Mouse (Mus musculus) forebrain, postnatal 0 days (tissue): ENCODE results near the gene Senp3. TPM values are rescaled to one million over a fixed set of nuclear protein-coding genes. Genes with fewer than 3 reads are reported as not detected.
"Not testable (repeated sequence)": the region's sequence is repeated elsewhere in the genome, so short reads cannot be mapped to it uniquely, and the experiment has no call there.

Experiments used
- ATAC-seq: fragments of 200-750 bp; cut with Nextera tagmentation; 2 replicates; pipeline ENCODE4 v1.8.0; 2017; ENCODE audit warnings: mild to moderate bottlenecking, moderate library complexity
- DNase-seq: peaks from one replicate; pipeline ENCODE4 v3.0.0-alpha.2; 2015
- H3K27ac ChIP-seq: fragments of 300-500 bp; sonication (generic); 2 replicates; pipeline ENCODE4 v1.5.1; 2014; ENCODE audit warnings: low read depth, mild to moderate bottlenecking, antibody characterized with exemption, low read length, moderate library complexity, mixed read lengths
- H3K27me3 ChIP-seq: fragments of 300-500 bp; sonication (generic); 2 replicates; pipeline ENCODE4 v1.6.1; 2014; ENCODE audit warnings: mild to moderate bottlenecking, low read length, mixed read lengths; ENCODE audit not compliant: insufficient read depth
- H3K36me3 ChIP-seq: fragments of 300-500 bp; sonication (generic); 2 replicates; pipeline ENCODE4 v1.6.1; 2014; ENCODE audit warnings: mild to moderate bottlenecking, moderate library complexity; ENCODE audit not compliant: insufficient read depth
- H3K4me1 ChIP-seq: fragments of 300-500 bp; sonication (generic); 2 replicates; pipeline ENCODE4 v1.6.1; 2014; ENCODE audit warnings: antibody characterized with exemption; ENCODE audit not compliant: insufficient read depth
- H3K4me2 ChIP-seq: fragments of 300-500 bp; sonication (generic); 2 replicates; pipeline ENCODE4 v1.6.1; 2014; ENCODE audit warnings: low read depth, mild to moderate bottlenecking, moderate library complexity
- H3K4me3 ChIP-seq: fragments of 300-500 bp; sonication (generic); 2 replicates; pipeline ENCODE4 v1.5.1; 2014; ENCODE audit warnings: low read depth, low read length, mixed read lengths
- H3K9ac ChIP-seq: fragments of 300-500 bp; sonication (generic); 2 replicates; pipeline ENCODE4 v1.6.1; 2014; ENCODE audit warnings: mild to moderate bottlenecking
- H3K9me3 ChIP-seq: fragments of 300-500 bp; sonication (generic); 2 replicates; pipeline ENCODE4 v1.6.1; 2016; ENCODE audit warnings: low read length
- CTCF ChIP-seq: sonication (generic); IDR thresholded peaks from 2 replicates; pipeline ENCODE4 v1.5.1; 2016; ENCODE audit warnings: antibody characterized with exemption, control low read depth, low read depth
- WGBS: fragments of 180-500 bp; shearing (Covaris S2); extraction: QIAGEN DNeasy Blood & Tissue Kit; methylation state at CpG from one replicate; pipeline ENCODE4 v1.1.7; 2014; 5-methylcytosine and 5-hydroxymethylcytosine counted together
- polyA plus RNA-seq: library from polyadenylated mRNA; unstranded; fragments of >200 nt; fragmentation: Nextera tagmentation; extraction: Ambion mirVana; gene quantifications from 2 replicates; pipeline ENCODE4 v1.2.1, GENCODE M21; 2015
- total RNA-seq: library from RNA; depleted of rRNA; stranded (reverse); fragments of >200 nt; gene quantifications from 2 replicates; pipeline ENCODE4 v1.2.3, GENCODE M21; 2014; rRNA removed

Senp3 gene
- total RNA-seq (79.2 and 82.4 TPM in 2 replicates), polyA plus RNA-seq (60.6 and 77.6 TPM in 2 replicates)

GRCm38 (mm10) chr11:69681314-69682208, at the start of gene Senp3:
Gene Senp3 (minus strand): TSS chr11:69682084.
- H3K4me1 ChIP-seq: peaks cover 14% of the 10 kb centered on the region
- peak within 1 kb of the TSS; percentile 84 for H3K27ac ChIP-seq
- peak within 1 kb of the TSS; percentile 74 for H3K4me3 ChIP-seq
- ATAC-seq (peak; percentile 99), DNase-seq (peak; percentile 99)
- WGBS: 2% methylated on average over 77 of the region's 80 CpGs
- H3K36me3 ChIP-seq: peaks cover 17% of the 10 kb centered on the region
- no peaks in the 10 kb centered on the region for H3K27me3 ChIP-seq
- TF ChIP-seq CTCF: no peak
- H3K9ac ChIP-seq: peak within 1 kb of the TSS; percentile 69
- H3K4me2 ChIP-seq: peak within 1 kb of the TSS; percentile 82
- H3K9me3 ChIP-seq: no peaks in the 10 kb centered on the region

- H3K4me1 ChIP-seq, H3K4me2 ChIP-seq, ATAC-seq, H3K4me3 ChIP-seq, H3K27ac ChIP-seq, H3K9ac ChIP-seq, H3K27me3 ChIP-seq, DNase-seq, H3K9me3 ChIP-seq: not testable (repeated sequence)
- 72% methylated on average over 2 of the region's 3 CpGs for WGBS
- TF ChIP-seq CTCF: peak; percentile 24
- peaks cover 29% of the 10 kb centered on the region for H3K36me3 ChIP-seq
Measured at GRCm38 (mm10) chr11:69731408-69731807, 49.5 kb upstream of the Senp3 start.

- Histone ChIP-seq H3K4me2 (no peak overlapping the region), H3K27me3 (no peaks in the 10 kb centered on the region), H3K9ac (no peak overlapping the region), H3K4me1 (no peaks in the 10 kb centered on the region), H3K9me3 (no peaks in the 10 kb centered on the region), H3K4me3 (no peak overlapping the region), H3K36me3 (peaks cover 6% of the 10 kb centered on the region), H3K27ac (no peak overlapping the region)
- 19% methylated on average over 3 of the region's 3 CpGs for WGBS
- ATAC-seq (no peak), DNase-seq (peak; percentile 39)
- peak; percentile 46; the same call in 1 of the 2 replicates for TF ChIP-seq CTCF
Measured at GRCm38 (mm10) chr11:69729063-69729462, 47.2 kb upstream of the Senp3 start.

- DNase-seq (no peak), ATAC-seq (no peak)
- TF ChIP-seq CTCF: no peak
- H3K9me3 ChIP-seq: no peaks in the 10 kb centered on the region
- no peak overlapping the region for H3K4me3 ChIP-seq
- WGBS: 38% methylated on average over 5 of the region's 5 CpGs
- H3K27me3 ChIP-seq: no peaks in the 10 kb centered on the region
- H3K4me1 ChIP-seq: no peaks in the 10 kb centered on the region
- no peak overlapping the region for H3K4me2 ChIP-seq
- H3K9ac ChIP-seq: no peak overlapping the region
- H3K27ac ChIP-seq: no peak overlapping the region
- no peaks in the 10 kb centered on the region for H3K36me3 ChIP-seq
Measured at GRCm38 (mm10) chr11:69725951-69726350, 44.1 kb upstream of the Senp3 start.

- Histone ChIP-seq H3K27me3 (no peaks in the 10 kb centered on the region), H3K4me2 (no peak overlapping the region), H3K9ac (no peak overlapping the region), H3K27ac (no peak overlapping the region), H3K4me3 (no peak overlapping the region), H3K36me3 (no peaks in the 10 kb centered on the region), H3K4me1 (no peaks in the 10 kb centered on the region), H3K9me3 (no peaks in the 10 kb centered on the region)
- ATAC-seq (no peak), DNase-seq (no peak)
- 36% methylated on average over 2 of the region's 2 CpGs for WGBS
- TF ChIP-seq CTCF: no peak
Measured at GRCm38 (mm10) chr11:69723074-69723473, 41.2 kb upstream of the Senp3 start.

- 79% methylated on average over 6 of the region's 6 CpGs for WGBS
- no peak for TF ChIP-seq CTCF
- H3K36me3 ChIP-seq: no peaks in the 10 kb centered on the region
- H3K4me1 ChIP-seq: no peaks in the 10 kb centered on the region
- ATAC-seq (no peak), DNase-seq (no peak)
- no peaks in the 10 kb centered on the region for H3K9me3 ChIP-seq
- no peak overlapping the region; the same call in 1 of the 2 replicates for H3K9ac ChIP-seq
- no peak overlapping the region for H3K27ac ChIP-seq
- H3K27me3 ChIP-seq: no peaks in the 10 kb centered on the region
- no peak overlapping the region for H3K4me2 ChIP-seq
- no peak overlapping the region for H3K4me3 ChIP-seq
Measured at GRCm38 (mm10) chr11:69720852-69721251, 39.0 kb upstream of the Senp3 start.

- H3K4me2 ChIP-seq: no peak overlapping the region
- H3K4me1 ChIP-seq: no peaks in the 10 kb centered on the region
- H3K9me3 ChIP-seq: no peaks in the 10 kb centered on the region
- no peak for ATAC-seq
- H3K27ac ChIP-seq: no peak overlapping the region
- TF ChIP-seq CTCF: no peak
- H3K27me3 ChIP-seq: no peaks in the 10 kb centered on the region
- no peak overlapping the region for H3K4me3 ChIP-seq
- no peaks in the 10 kb centered on the region for H3K36me3 ChIP-seq
- no peak overlapping the region for H3K9ac ChIP-seq
- DNase-seq: no peak
- 75% methylated on average over 6 of the region's 6 CpGs for WGBS
Measured at GRCm38 (mm10) chr11:69719423-69719822, 37.5 kb upstream of the Senp3 start.
